ENCODE assay signal across 19 mouse cellular contexts in the genomic region with DNA sequence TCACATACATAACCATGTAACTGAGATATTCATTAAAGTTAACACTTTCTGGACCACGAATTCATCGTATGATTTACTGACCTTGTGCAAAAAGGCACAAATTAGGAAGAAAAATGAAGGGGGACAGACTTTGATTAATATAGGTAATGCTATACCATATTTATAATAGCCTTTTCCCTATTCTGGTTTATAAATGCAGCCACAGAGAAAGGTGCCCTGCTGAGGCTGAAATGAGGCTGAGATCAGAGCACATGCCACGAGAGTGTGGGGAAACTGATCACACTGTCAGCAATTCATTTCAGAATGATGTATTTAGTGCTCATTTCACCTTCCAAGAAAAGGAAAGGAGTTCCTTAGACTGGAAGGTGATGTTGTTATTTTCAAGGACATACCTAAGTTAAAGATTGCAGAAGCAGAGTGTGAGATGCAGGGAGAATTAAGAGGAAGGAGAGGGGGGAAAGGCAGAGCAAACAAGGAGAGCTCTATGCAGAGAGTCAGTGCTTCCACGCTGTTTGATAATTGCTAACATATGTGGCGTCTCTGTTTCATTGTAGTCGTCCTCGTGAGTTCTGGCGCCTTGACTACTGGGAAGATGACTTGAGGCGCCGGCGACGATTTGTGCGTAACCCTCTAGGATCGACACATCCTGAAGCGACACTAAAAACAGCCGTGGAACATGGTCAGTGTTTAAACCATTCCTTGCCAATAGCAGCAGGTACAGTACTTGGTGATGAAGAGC. TPM values are rescaled to one million over a fixed set of nuclear protein-coding genes. Genes with fewer than 3 reads are reported as not detected.
DNase-seq lines count a peak whose midpoint lies in the region; ATAC-seq lines count a peak whose summit lies in the region.
"Had no signal": no experiment of that assay in that cellular context is flagged by ENCODE, and none has a peak within 500 bp of the region (broad histone marks: within the 10 kb centered on the region; RNA-seq: fewer than 3 reads in every experiment).

No protein-coding gene starts in this region.

- 73% methylated on average over 16 of the region's 16 CpGs for WGBS in midbrain, embryonic 11.5 days
- 77% methylated on average over 16 of the region's 16 CpGs for WGBS in midbrain, embryonic 10.5 days
- 23% methylated on average over 16 of the region's 16 CpGs for WGBS in embryonic facial prominence, embryonic 14.5 days
- WGBS in limb, embryonic 11.5 days: 17% methylated on average over 16 of the region's 16 CpGs
- WGBS in neural tube, embryonic 13.5 days: 39% methylated on average over 16 of the region's 16 CpGs

- H3K4me2 ChIP-seq in midbrain, embryonic 11.5 days: no peak overlapping the region
- peak overlapping the region; percentile 46 for H3K4me2 ChIP-seq in embryonic facial prominence, embryonic 14.5 days (ENCODE audit: low read depth, low read length)
- H3K4me2 ChIP-seq in limb, embryonic 11.5 days (ENCODE audit: low read depth, severe bottlenecking): peak overlapping the region; percentile 31
- peak overlapping the region; percentile 31 for H3K4me2 ChIP-seq in neural tube, embryonic 13.5 days
- H3K4me2 ChIP-seq: liver, embryonic 11.5 days; midbrain, embryonic 12.5 days had no signal

- no peaks in the 10 kb centered on the region for H3K27me3 ChIP-seq in midbrain, embryonic 11.5 days (ENCODE audit: control insufficient read depth, insufficient read depth, low read length)
- no peaks in the 10 kb centered on the region for H3K27me3 ChIP-seq in midbrain, embryonic 10.5 days (ENCODE audit: low read depth, poor library complexity, severe bottlenecking)
- no peaks in the 10 kb centered on the region for H3K27me3 ChIP-seq in embryonic facial prominence, embryonic 14.5 days (replicated peaks; ENCODE audit: control insufficient read depth, insufficient read depth, low read length)
- H3K27me3 ChIP-seq in limb, embryonic 11.5 days (ENCODE audit: control insufficient read depth, insufficient read depth, low read length): no peaks in the 10 kb centered on the region
- no peaks in the 10 kb centered on the region for H3K27me3 ChIP-seq in neural tube, embryonic 13.5 days
- H3K27me3 ChIP-seq: midbrain, embryonic 12.5 days had no signal

- no peak overlapping the region for H3K27ac ChIP-seq in midbrain, embryonic 11.5 days (ENCODE audit: low read depth, low read length)
- H3K27ac ChIP-seq in midbrain, embryonic 10.5 days (replicated peaks): no peak overlapping the region
- H3K27ac ChIP-seq in embryonic facial prominence, embryonic 14.5 days (replicated peaks; ENCODE audit: low read depth, low read length): peak overlapping the region; percentile 53; the same call in 1 of the 2 replicates
- peak overlapping the region; percentile 86 for H3K27ac ChIP-seq in limb, embryonic 11.5 days (replicated peaks; ENCODE audit: low read depth, low read length)
- peak overlapping the region; percentile 85 for H3K27ac ChIP-seq in neural tube, embryonic 13.5 days (replicated peaks)
- H3K27ac ChIP-seq: heart, adult 2 months; midbrain, embryonic 12.5 days had no signal

- no peaks in the 10 kb centered on the region for H3K4me1 ChIP-seq in midbrain, embryonic 11.5 days (ENCODE audit: control insufficient read depth, insufficient read depth, low read length)
- H3K4me1 ChIP-seq in midbrain, embryonic 10.5 days: no peaks in the 10 kb centered on the region
- 0 out of 2 replicates have a peak, but pooled peaks cover 9% of the 10 kb centered on the region for H3K4me1 ChIP-seq in embryonic facial prominence, embryonic 14.5 days (ENCODE audit: control insufficient read depth, insufficient read depth, low read length)
- H3K4me1 ChIP-seq in limb, embryonic 11.5 days (ENCODE audit: control insufficient read depth, insufficient read depth, low read length): peaks cover 8% of the 10 kb centered on the region; the same call in 1 of the 2 replicates
- peaks cover 11% of the 10 kb centered on the region for H3K4me1 ChIP-seq in neural tube, embryonic 13.5 days (replicated peaks)
- H3K4me1 ChIP-seq: midbrain, embryonic 12.5 days had no signal

- no peak overlapping the region for H3K9ac ChIP-seq in midbrain, embryonic 11.5 days (ENCODE audit: low read length)
- 0 out of 2 replicates have a peak overlapping the region, but pooled peaks have one; percentile 26 for H3K9ac ChIP-seq in embryonic facial prominence, embryonic 14.5 days (ENCODE audit: low read depth, low read length)
- 0 out of 2 replicates have a peak overlapping the region, but pooled peaks have one; percentile 30 for H3K9ac ChIP-seq in limb, embryonic 11.5 days (ENCODE audit: low read length)
- H3K9ac ChIP-seq in neural tube, embryonic 13.5 days: peak overlapping the region; percentile 38; the same call in 1 of the 2 replicates
- H3K9ac ChIP-seq: midbrain, embryonic 12.5 days had no signal

- peak; percentile 81 for DNase-seq in midbrain, embryonic 11.5 days (ENCODE audit: low spot score, missing footprints)
- DNase-seq in midbrain, embryonic 10.5 days (ENCODE audit: low spot score): no peak
- DNase-seq in embryonic facial prominence, embryonic 14.5 days (ENCODE audit: low spot score): peak; percentile 81
- DNase-seq in limb, embryonic 11.5 days (ENCODE audit: low spot score): peak; percentile 74
- no peak for DNase-seq in frontal cortex, adult 2 months (ENCODE audit: extremely low spot score in 1 of 2, low spot score in 1 of 2)
- no peak for DNase-seq in spleen, adult 18-20 months
- DNase-seq in thymus, adult 18-20 months: no peak
- DNase-seq: adrenal gland, postnatal 25 days; B cell, adult 2 months; cerebellum, postnatal 25 days; heart, adult 2 months; heart, postnatal 14 days; kidney, adult 18-20 months; kidney, postnatal 4 days; right cerebral cortex, postnatal 14 days; thymus, adult 2 months had no signal

- no peak for ATAC-seq in midbrain, embryonic 11.5 days (ENCODE audit: low FRiP score)
- peak; percentile 74; the same call in 1 of the 2 replicates for ATAC-seq in embryonic facial prominence, embryonic 14.5 days (ENCODE audit: low read depth)
- peak; percentile 72; the same call in 1 of the 2 replicates for ATAC-seq in limb, embryonic 11.5 days (ENCODE audit: insufficient number of reproducible peaks, low FRiP score, low TSS enrichment, low read depth)
- ATAC-seq in neural tube, embryonic 13.5 days (ENCODE audit: low read depth): peak; percentile 65

- no peak overlapping the region for H3K4me3 ChIP-seq in midbrain, embryonic 11.5 days (ENCODE audit: low read depth, low read length)
- H3K4me3 ChIP-seq in midbrain, embryonic 10.5 days: no peak overlapping the region
- peak overlapping the region; percentile 6 for H3K4me3 ChIP-seq in embryonic facial prominence, embryonic 14.5 days (ENCODE audit: low read depth, low read length)
- no peak overlapping the region for H3K4me3 ChIP-seq in limb, embryonic 11.5 days (ENCODE audit: low read depth, low read length)
- H3K4me3 ChIP-seq in neural tube, embryonic 13.5 days: no peak overlapping the region
- H3K4me3 ChIP-seq: heart, adult 2 months; midbrain, embryonic 12.5 days had no signal

- H3K36me3 ChIP-seq in midbrain, embryonic 11.5 days (ENCODE audit: control insufficient read depth, insufficient read depth, low read length): no peaks in the 10 kb centered on the region
- H3K36me3 ChIP-seq in midbrain, embryonic 10.5 days: no peaks in the 10 kb centered on the region
- no peaks in the 10 kb centered on the region for H3K36me3 ChIP-seq in embryonic facial prominence, embryonic 14.5 days (ENCODE audit: control insufficient read depth, insufficient read depth, low read length)
- no peaks in the 10 kb centered on the region for H3K36me3 ChIP-seq in limb, embryonic 11.5 days (ENCODE audit: control insufficient read depth, insufficient read depth, low read length)
- H3K36me3 ChIP-seq in neural tube, embryonic 13.5 days: no peaks in the 10 kb centered on the region
- H3K36me3 ChIP-seq: midbrain, embryonic 12.5 days had no signal

- no peaks in the 10 kb centered on the region for H3K9me3 ChIP-seq in midbrain, embryonic 11.5 days (ENCODE audit: control insufficient read depth, low read length)
- H3K9me3 ChIP-seq in midbrain, embryonic 10.5 days (replicated peaks): no peaks in the 10 kb centered on the region
- no peaks in the 10 kb centered on the region for H3K9me3 ChIP-seq in embryonic facial prominence, embryonic 14.5 days (ENCODE audit: control insufficient read depth, low read length)
- H3K9me3 ChIP-seq in limb, embryonic 11.5 days (ENCODE audit: control insufficient read depth, low read length): no peaks in the 10 kb centered on the region
- H3K9me3 ChIP-seq in neural tube, embryonic 13.5 days: no peaks in the 10 kb centered on the region
- H3K9me3 ChIP-seq: midbrain, embryonic 12.5 days had no signal

RNA-seq across cellular contexts. Expression of a gene that starts 16.7 kb away (rescaled TPM):
- polyA plus RNA-seq in midbrain, embryonic 11.5 days (2014; fragmentation: Nextera tagmentation; extraction: Ambion mirVana): 107 and 123 TPM in 2 replicates
- polyA plus RNA-seq in midbrain, embryonic 10.5 days (2016; fragmentation: Nextera tagmentation; extraction: Ambion mirVana): 82.0 and 99.0 TPM in 2 replicates
- polyA plus RNA-seq in embryonic facial prominence, embryonic 14.5 days (2014; fragmentation: Nextera tagmentation; extraction: Ambion mirVana): 33.9 and 45.0 TPM in 2 replicates
- 228 and 244 TPM in 2 replicates for polyA plus RNA-seq in limb, embryonic 11.5 days (2014; fragmentation: Nextera tagmentation; extraction: Ambion mirVana)
- 226 and 250 TPM in 2 replicates for polyA plus RNA-seq in neural tube, embryonic 13.5 days (2015; fragmentation: Nextera tagmentation; extraction: Ambion mirVana)
- polyA plus RNA-seq in frontal cortex, adult 2 months (2012; rRNA removed): 0.04 TPM in 2 replicates

Comparison
In these comparisons a context has a peak if more than half of its experiments do, and no peak if none do; other contexts are left out.
1. DNase-seq: peak in midbrain, embryonic 11.5 days (single experiment), embryonic facial prominence, embryonic 14.5 days (single experiment) and limb, embryonic 11.5 days (single experiment); none in midbrain, embryonic 10.5 days (single experiment), frontal cortex, adult 2 months (0 of 2), spleen, adult 18-20 months (0 of 2) and thymus, adult 18-20 months (0 of 2).
2. H3K27ac ChIP-seq: peak in embryonic facial prominence, embryonic 14.5 days (single experiment), limb, embryonic 11.5 days (single experiment) and neural tube, embryonic 13.5 days (single experiment); none in midbrain, embryonic 11.5 days (single experiment) and midbrain, embryonic 10.5 days (single experiment).
3. RNA of a gene that starts 16.7 kb away (polyA plus RNA-seq): 228 to 244 TPM in limb, embryonic 11.5 days, 226 to 250 TPM in neural tube, embryonic 13.5 days, 107 to 123 TPM in midbrain, embryonic 11.5 days, 82.0 to 99.0 TPM in midbrain, embryonic 10.5 days and 33.9 to 45.0 TPM in embryonic facial prominence, embryonic 14.5 days; 0.04 TPM in frontal cortex, adult 2 months; every median in the first group is over 10 times any median in the second.